Mouse (Mus musculus): ENCODE data around the gene Btbd6.

Btbd6 gene

GRCm38 (mm10) chr12:112952926-112953565 lies 23.2 kb upstream of the Btbd6 start:
- peak in 1 of 2 experiments; percentile 33 for DNase-seq (ENCODE audit: inconsistent age in 2 of 2, low spot score in 1 of 2)

DNA sequence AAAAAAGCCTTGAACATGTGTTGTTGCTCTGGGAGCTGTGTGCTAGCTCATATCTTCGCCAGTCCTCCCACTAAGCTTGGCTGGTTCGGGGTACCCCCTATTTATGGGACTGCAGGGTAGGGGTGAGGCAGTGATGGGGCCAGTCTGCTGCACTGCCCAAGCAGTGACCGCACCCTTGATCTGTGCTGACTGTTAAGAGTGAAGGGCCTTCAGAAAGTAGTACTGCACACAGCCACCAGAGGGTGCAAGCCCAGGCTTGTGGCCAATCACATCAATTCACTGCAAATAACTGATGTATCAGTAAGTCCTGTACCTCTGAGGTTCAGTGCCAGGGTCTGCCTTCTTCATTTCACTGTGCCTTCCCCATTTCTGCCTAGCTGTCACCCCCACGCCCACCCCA lies 20.5 kb upstream of the Btbd6 start:
- DNase-seq (ENCODE audit: inconsistent age in 2 of 2, low spot score in 1 of 2) = peak; percentile 73 to 93

DNA sequence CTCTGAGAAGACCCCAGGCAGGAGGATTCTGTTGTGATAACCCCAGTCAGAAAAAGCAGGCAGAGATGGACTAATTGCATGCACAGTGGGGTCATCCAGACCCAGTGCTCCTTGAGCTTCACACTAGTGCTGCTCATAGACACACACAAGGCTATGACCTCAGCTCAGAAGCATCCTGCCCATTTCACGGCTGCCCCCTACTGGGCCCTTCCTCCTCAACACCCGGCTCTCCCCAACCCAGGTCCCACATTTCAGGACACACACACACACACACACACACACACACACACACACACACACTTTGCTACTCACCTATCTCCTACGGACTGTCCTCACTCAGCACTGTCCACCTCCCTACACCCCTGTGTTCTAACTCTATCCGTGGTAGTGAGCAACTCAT lies 18.0 kb upstream of the Btbd6 start:
- DNase-seq (ENCODE audit: inconsistent age in 2 of 2, low spot score in 1 of 2) = peak; percentile 68 to 83

DNA sequence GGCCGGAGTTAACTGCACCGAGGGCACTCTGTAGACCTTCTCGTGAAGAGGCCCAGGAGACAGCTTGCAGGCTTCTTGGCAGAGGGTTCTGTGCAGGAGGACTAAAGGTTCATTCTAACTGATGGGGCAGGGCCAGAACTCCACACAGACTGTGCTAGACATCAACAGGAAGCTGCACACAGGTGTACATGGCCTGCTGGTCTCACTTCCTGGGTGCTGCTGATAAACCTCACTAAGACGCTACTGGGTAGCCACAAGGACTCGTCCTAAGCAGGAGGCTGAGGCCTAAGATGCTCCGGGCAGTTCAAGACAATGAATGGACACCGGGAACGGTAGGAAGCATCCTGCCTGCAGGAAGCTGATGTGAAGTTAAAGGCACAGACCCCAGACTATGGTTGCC lies 16.9 kb upstream of the Btbd6 start:
- DNase-seq (ENCODE audit: inconsistent age in 2 of 2, low spot score in 1 of 2) = peak in 1 of 2 experiments; percentile 32

- DNase-seq (ENCODE audit: inconsistent age in 2 of 2, low spot score in 1 of 2) = peak in 1 of 2 experiments; percentile 23
These were observed 14.9 kb upstream of the Btbd6 start for GRCm38 (mm10) chr12:112961428-112961827.

DNA sequence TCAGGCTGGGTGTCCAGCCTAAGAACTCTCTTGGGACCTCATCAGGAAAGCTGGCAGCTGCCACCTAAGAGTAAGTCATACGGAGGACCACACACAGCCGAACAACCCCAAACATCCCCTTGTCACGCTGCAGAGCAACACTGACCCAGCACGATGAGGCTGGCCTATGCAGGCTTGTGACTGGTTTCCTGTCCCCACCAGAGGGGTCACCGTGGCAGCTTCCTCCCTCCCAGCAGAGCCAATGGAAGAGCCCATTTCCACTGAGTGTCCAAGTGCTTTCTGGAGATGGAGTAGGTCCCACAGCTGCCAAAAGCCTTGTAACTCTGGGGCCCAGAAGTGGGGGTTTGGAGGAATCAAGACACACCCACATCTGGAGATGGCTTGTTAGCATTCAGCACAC lies 14.4 kb upstream of the Btbd6 start:
- DNase-seq (ENCODE audit: inconsistent age in 2 of 2, low spot score in 1 of 2) = no peak

DNA sequence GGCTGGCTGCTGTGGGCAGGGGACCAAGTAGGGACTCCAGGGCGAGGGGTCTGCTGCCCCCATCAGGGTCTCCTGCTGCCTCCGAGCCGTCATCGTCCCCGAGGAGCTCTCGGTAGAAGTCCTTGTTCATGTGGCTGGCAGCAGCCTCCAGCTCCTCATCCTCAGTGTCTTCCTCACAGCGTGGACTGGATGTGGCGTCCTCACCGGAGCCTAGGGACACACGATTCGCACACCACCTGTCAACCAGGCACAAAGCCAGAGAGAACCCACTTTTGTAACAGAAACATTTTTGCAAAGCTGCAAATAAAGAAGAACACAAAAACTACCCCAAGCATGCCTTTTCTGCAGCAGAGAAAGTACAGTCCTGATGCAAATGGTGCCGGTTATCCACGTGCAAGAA lies 10.5 kb upstream of the Btbd6 start:
- DNase-seq (ENCODE audit: inconsistent age in 2 of 2, low spot score in 1 of 2) = no peak

GRCm38 (mm10) chr12:112968943-112969342 lies 7.3 kb upstream of the Btbd6 start:
- no peak for DNase-seq (ENCODE audit: inconsistent age in 2 of 2, low spot score in 1 of 2)

DNA sequence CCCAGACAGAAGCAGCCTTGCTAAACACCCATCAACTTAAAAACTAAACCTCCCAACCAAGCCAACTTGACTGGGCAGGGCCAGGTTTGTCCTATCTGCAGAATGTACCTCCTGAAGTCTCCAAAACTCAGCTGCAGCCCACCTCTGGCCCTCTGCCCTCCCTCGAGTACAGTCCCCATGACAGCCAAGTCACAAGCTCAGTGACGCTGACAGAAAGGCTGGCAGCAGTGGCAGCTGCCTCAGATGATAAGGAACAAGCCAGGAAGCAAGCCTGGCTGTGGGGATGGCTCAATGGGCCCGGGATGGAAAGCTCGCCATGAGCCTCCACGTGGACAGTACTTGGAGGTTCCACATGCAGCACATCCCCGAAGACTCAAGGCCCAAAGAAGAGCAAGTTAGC lies 6.7 kb upstream of the Btbd6 start:
- DNase-seq (ENCODE audit: inconsistent age in 2 of 2, low spot score in 1 of 2) = no peak

DNA sequence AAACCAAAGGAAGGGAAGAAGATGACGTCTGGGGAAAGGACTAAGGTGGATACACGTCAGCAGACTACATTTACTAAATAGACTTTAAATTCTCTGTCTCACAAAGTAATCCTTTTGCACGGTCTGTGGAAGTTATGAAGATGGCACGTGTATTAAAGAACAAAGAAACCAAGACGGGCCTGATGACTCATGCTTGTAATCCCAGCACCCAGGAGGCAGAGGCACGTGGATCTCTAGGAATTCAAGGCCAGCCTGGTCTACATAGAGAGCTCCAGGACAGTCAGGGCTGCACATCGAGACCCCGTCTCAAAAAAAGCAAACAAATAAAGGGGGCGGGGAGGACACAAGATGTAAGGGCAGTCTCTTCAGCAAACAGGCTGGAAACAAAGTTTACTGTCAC lies 1.5 kb upstream of the Btbd6 start:
- peak; percentile 43 to 71 for DNase-seq (ENCODE audit: inconsistent age in 2 of 2, low spot score in 1 of 2)

GRCm38 (mm10) chr12:112977156-112977555 lies 874 bp downstream of the Btbd6 start:
- DNase-seq (ENCODE audit: inconsistent age in 2 of 2, low spot score in 1 of 2) = no peak

DNA sequence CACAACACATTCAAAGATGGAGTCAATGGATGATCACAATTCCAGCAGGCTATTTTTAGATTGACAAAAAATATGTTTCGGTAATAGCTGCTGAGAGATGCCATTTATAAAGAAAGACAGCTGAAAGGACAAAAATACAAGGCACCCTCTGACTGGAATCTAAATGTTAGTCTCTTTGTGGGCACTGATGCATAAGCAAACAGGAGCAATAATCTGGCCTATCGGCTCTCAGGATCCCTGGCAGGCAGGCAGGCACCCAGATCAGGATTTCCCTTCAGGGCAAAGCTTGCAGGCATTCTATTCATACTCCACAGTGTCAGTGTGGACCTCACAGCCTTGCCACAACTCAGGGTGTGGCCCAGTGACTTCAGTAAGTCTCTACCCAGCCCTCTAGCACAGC lies 5.7 kb downstream of the Btbd6 start:
- DNase-seq (ENCODE audit: inconsistent age in 2 of 2, low spot score in 1 of 2) = no peak

DNA sequence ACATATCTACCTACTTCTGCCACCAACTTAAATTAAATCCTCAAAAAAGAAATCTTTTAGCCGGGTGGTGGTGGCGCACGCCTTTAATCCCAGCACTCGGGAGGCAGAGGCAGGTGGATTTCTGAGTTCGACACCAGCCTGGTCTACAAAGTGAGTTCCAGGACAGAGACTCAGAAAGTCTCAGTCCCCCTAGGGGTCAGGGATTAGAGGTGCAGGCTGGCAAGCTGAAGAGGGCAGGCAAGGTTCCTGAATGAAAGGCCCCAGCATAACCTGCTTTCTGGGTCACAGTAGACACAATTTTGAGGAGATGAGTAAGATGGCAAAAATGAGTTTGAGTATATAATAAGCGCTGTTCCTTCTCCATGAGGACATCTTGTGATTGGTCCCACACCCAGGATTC lies 9.1 kb downstream of the Btbd6 start:
- peak in 1 of 2 experiments; percentile 48 for DNase-seq (ENCODE audit: inconsistent age in 2 of 2, low spot score in 1 of 2)

DNA sequence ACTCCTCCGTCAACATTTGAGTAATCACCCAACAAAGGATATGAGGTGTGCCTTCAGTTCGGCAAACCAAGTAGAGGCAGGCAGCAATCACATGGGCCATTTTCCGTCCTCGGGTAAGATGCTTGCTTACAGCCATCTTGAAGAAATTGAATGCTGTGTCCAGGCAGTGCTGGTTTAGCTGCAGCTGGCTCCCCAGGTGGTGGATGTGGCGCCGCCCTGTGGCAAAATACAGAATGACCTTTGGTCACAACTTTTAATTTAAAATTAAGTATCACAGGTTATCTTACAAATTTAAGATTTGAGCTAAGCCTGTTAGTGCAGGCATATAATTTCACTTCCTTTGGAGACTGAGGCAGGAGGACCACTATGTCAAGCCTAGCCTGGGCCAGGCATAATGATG lies 11.6 kb downstream of the Btbd6 start:
- peak in 1 of 2 experiments; percentile 69 for DNase-seq (ENCODE audit: inconsistent age in 2 of 2, low spot score in 1 of 2)

GRCm38 (mm10) chr12:112990706-112991405 lies 14.6 kb downstream of the Btbd6 start:
- DNase-seq (ENCODE audit: inconsistent age in 2 of 2, low spot score in 1 of 2) = no peak

DNA sequence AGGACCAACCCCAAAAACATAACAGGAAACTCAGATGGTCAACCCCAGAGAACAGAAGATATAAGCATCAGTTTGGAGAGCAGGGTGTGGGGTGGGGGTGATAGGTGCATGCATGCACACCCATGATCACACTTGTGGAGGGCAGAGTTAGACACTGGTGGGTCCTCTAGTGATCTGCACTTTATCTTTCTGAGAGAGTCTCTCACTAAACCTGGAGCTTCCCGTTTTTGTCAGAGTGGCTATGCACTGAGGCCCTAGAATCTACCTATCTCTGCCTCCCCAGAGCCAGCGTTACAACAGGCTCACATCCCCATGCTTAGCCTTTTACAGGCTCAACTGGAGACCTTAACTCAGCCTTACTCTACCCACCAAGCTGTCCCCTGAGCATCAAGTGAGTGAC lies 15.2 kb downstream of the Btbd6 start:
- no peak for DNase-seq (ENCODE audit: inconsistent age in 2 of 2, low spot score in 1 of 2)

DNA sequence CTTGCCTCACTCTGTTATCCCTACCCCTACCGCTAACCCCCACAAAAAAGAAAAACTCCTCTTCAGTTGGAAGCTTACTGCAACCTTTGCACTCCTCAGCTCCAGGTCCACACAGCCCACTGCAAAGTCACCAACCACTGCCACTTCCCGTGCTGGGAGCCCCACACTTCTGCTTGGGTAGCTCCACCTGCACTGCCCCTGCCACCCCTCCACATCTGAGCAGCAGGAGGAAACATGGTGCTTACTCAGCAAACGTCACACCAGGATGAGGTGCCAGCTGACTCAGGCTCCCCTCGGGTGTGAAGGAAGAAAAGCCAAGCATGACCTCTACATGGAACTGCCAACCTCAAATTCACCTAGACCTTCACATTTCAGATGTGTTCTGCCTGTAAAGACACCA lies 17.9 kb downstream of the Btbd6 start:
- DNase-seq (ENCODE audit: inconsistent age in 2 of 2, low spot score in 1 of 2) = no peak

DNA sequence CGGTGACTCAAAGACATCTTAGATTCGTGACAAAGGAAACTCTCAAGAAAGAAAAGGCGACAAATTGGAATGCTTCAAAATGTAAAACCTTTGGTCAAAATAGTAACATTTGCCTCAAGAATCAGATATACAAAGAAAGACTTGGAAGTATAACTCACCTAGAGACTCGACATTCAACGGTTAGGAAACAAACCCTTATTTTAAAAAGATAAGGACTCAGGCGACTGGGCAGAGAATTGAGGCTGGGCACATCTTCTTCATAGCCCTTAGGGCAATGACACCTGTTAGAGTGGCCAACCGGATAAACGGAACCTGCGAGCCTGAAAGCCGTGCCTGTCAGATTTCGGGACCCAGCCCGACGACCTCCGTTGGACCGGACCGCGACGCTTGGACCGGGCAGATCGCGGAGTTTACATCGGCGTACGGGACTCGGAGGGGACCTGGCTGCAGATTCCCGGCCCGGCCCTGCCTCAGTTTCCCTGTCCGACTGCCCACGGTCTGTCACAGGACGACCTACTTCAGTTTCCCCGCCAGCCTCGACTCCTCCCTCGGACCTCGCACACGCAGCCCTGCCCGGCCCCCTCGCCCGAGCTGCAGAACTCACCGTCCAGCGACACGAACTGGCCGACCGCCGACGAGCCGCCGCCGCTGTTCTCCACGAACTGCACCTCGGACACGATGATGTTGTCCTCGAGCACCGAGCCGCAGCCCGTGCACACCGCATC lies 23.4 kb downstream of the Btbd6 start:
- DNase-seq (ENCODE audit: inconsistent age in 2 of 2, low spot score in 1 of 2) = no peak

GRCm38 (mm10) chr12:113000294-113001132 lies 24.2 kb downstream of the Btbd6 start, which contains the start of gene Brf1:
Gene Brf1 (minus strand): TSS chr12:113000704.
- DNase-seq (ENCODE audit: inconsistent age in 2 of 2, low spot score in 1 of 2) = peak; percentile 98

- DNase-seq (ENCODE audit: inconsistent age in 2 of 2, low spot score in 1 of 2) = no peak
These were observed 24.8 kb downstream of the Btbd6 start for GRCm38 (mm10) chr12:113001133-113001474.

DNA sequence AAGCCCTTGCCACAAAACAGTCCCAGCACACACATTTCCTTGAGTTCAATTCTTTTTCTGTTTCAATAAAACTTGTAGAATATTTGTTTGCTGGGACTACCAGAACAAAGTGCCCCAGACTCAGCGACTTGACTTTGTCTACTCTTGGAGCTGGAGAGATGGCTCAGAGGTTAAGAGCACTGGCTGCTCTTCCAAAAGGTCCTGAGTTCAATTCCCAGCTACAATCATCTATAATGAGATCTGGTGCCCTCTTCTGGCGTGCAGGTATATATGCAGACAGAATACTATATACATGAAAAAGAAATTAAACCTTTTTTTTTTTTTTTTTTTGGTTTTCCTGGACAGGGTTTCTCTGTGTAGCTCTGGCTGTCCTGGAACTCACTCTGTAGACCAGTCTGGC lies 26.4 kb downstream of the Btbd6 start:
- DNase-seq (ENCODE audit: inconsistent age in 2 of 2, low spot score in 1 of 2) = peak in 1 of 2 experiments; percentile 40

Measured in adrenal gland, adult (tissue).